Mouse (Mus musculus): ENCODE data around the gene Ppp4r2.

Gene Ppp4r2

DNA sequence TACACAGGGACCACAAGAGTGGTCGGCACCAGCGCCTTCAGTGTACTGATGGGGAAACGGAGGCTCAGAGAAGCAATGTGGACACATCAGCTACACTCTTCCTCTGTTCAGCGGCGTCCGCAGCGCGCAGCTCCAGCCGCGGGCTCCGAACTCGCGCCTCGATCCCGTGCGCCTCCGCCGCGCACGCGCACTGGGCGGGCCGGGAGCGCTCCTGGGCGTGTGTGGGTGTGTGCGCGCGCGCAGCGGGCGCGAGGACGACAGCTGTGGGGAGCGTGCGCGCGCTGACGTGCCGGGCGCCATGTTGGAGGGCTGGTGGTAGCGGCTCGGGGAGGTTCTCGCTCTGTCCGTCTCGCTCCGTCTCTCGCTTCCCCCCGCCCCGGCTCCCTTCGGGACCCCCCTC, at the start of gene Ppp4r2:
Gene Ppp4r2, plus strand, starts transcription at position 268 of the 400 bp plus-strand sequence.
- DNase-seq: peak; percentile 88 to 97

DNA sequence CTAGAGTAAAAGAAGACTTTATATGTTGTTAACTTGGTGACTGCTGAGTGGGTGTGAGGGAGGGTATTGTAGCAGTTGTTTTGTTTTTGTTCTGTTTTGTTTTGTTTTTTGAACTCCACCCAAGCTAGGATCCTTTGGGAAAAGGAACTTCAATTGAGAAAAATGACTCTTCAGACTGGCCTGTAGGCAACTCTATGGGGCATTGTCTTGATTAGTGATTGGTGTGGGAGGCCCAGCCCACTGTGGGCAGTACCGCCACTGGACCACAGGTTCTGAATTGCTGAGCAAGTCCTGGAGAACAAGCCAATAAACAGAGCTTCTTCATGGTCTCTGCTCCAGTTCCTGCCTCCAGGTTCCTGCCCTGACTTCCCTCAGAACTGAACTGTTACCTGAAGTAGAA, 45.7 kb upstream of the Ppp4r2 start:
- DNase-seq: no peak

DNA sequence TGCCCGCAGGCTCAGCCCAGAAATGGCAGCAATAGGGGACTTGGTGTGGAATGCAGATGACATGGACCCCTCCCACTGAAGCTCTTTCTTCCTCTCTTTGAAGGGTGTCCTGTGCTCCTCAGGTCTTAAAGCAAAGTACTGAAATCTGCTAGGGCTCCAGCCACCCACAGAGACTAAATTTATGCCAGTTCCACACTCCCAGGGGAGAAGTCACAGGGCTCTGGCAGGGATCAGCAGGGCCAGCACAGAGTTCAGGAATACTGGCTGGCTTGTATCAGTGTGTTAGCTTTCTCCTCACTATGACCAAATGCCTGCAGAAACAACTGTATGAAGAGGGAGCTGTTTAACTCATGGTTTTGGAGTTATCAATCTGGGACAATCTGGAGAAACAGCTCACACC, 44.3 kb upstream of the Ppp4r2 start:
- DNase-seq: no peak

DNA sequence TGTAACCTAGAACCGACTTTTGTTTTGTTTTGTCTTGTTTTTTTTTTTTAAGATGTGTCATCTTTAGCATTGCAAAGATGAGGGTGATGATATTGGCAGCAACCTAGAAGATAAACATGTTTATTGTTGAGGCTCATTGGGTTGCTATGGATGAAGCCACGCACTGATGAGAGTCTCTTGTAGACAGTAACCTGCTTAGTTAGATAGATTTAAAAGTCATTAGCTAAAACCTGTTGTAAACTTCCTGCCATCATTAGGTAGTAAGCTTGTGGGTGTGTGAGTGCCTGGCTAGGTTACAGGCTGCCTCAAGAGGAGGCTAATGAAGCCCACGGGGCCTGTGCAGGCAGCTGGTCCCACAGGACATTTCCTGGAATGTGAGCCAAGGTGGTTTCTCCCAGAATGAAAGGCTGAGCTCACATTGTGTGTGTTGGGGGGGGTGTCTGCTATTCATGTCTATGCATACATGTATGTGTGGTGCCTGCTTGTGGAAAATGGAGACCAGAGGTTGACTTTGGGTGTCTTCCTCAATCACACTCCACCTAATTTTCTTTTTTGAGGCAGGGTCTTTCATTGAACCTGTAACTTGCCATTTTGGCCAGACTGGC, 41.3 kb upstream of the Ppp4r2 start:
- no peak for DNase-seq

DNA sequence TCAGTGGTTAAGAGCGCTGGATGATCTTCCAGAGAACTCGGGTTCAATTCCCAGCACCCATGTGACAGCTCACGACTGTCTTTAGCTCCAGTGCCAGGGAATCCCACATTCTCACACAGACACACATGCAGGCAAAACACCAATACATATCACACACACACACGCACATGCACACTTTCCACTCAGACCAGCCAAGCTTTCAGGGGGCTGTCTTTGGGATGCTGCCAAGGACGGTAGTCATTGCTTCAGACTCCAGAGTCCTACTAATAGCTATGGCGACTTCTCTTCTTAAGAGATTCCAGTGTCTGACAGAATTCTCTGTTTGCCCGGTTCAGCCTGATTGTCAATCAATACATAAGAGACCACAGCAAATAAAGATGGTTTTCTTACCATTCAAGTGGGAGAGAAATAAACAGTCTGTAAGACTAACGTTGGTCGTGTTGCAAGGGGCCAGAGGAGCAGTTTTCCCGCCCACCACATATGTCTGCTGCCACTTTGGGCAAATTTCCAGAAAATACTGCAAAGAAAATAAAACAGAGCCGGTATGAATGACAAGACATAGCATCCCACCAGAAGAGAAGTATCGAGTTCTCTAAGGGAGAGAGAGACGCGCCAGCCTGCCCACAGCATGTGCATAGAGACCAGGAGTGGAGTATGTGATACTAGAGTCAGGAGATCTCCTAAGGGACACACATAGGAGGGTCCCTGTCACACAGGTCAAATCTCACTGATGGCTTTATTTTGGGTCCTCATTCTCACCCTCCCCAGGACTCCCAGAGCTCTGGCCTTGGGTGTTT, 40.3 kb upstream of the Ppp4r2 start:
- no peak for DNase-seq

DNA sequence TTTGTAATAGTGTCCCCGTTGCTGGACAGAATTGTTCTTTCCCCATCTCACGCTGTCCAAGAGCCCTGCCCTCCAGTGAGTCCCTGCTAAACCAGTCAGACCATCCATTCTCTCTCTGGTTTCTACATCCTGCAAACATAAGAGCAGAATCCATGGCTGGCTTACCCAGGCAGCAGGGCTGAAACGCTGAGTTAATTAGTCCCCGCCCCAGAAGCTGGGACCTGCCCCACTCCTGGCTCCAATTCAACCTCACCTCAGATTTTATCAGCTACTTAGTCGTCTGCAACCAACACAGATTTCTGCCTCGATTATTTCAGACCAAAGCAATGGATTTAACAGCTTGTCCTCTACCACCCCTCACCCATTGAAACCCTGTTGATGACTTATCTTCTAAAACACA, 37.6 kb upstream of the Ppp4r2 start:
- no peak for DNase-seq

DNA sequence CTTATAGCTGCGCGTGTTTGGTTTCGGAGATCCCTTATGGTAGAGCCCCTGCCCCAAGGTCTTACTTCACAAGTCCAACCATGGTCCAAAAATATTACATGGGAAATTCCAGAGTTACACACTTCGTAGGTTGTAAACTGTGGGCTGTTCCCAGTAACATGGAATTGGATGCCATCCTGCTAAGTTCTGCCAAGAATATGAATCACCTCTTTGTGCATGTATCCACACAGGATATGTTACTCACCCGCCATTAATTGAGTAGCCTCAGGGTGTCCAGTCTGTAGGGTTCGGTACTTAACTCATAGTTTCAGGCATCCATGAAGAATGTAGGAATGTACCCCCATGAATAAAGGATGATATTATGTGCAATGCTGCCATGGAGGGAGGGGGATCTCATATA, 34.1 kb upstream of the Ppp4r2 start:
- DNase-seq: no peak

DNA sequence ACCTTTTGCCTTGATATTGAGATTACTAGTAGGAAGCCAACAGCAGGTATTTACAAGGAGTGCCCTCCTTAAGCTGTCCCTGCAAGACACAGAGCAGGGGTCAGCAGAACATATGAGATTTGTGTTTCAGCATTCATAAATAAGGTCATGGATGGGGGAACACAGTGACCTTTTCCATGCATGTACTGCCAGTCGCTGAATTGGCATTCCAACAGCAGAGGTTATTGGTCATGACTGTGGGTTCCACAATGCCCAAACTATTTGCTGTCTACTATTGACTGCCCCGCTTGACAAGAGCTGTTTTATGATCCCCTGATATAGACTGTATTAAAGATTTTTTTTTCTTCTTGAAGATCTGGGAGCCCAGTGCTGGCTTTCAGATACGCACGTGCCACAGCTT, 33.7 kb upstream of the Ppp4r2 start:
- DNase-seq: no peak

DNA sequence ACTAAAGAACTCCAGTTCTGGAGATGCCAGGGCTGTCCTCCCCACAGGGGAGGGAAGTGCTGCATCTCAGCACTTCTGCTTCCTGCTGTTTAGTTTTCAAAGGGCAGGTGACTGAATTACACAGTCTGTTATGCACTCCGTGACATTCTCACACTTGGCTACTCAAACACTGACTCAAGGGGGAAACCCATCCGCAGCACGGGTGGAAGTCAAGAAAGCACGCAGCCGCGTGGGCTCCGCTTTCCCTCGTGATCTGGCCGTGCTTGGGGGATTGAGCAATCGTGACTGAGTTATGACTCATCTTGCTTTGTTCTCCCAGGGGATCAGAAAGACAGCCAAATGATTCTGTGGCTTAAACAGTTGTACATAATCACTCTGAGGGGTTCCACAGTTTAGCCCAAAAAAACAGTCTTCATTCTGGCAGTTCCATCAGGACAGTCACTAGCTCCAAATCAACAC, 32.9 kb upstream of the Ppp4r2 start:
- peak; percentile 3 to 24 for DNase-seq

DNA sequence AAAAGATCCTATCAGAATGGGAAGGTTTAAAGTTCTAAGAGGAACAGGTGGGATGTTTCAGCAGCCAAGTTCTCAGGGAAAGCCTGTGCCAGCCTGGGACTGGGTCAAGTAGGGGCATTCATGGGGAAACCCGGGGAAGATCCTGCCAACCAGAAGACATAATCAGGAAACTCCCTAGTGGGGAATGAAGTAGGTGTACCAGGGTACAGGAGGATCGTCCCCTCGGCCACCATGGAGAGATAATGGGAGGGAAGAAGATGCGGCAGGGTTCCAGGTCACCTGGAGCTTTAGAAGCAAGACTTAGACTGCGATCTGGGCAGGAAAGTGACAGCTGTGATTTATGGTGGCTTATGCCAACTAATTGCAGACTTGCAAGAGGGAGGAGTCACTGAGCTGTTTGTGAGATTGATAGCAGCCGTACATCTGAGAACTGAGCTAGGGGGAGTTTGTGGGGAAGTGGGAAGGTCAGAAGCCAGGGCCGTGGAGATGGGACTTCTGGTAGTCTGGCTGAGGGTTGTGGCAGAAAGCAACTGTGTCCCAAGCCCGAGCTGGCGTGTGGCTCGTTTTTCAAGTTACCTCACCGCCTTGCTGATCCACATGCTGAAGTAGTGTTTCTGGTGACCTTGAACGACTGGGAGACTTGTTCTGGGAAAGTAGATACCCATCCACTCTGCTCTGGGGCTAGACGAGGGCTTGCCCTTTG, 30.9 kb upstream of the Ppp4r2 start:
- no peak for DNase-seq

DNA sequence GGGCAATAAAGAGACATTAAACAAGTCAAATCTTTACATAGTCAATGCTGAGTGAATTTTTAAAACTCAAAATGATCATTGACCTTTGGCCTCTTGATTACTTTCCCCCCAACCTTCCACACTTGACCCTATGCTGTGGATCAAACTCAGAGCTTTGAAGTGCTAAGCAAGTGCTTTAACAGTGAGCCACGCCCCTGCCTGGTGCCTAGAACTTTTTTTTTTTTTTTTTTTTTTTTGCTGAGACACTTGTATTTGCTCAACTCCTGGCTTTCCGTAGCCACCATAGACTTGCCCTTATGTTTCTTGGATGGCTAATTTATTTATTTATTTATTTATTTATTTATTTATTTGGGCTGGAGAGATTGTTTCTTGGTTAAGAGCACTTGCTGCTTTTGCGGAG, 30.2 kb upstream of the Ppp4r2 start:
- no peak for DNase-seq

DNA sequence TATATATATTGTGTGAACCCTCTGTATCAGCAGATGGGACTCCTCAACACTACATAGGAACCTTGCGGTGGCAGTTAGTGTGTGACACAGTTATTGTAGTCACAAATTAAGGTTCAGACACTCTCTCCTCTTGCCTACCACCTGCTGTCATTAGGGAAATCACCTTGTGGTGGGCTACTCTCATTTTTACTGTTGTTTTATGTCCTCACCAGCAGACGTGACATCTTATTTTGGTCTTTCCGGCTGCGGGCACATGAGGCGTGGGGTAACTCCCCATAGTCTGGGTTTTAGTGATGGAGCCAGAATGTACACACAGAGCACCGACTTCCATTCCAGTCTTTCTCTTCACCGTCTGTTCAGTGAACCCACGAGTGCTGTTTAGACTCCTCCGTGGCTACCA, 26.2 kb upstream of the Ppp4r2 start:
- no peak for DNase-seq

DNA sequence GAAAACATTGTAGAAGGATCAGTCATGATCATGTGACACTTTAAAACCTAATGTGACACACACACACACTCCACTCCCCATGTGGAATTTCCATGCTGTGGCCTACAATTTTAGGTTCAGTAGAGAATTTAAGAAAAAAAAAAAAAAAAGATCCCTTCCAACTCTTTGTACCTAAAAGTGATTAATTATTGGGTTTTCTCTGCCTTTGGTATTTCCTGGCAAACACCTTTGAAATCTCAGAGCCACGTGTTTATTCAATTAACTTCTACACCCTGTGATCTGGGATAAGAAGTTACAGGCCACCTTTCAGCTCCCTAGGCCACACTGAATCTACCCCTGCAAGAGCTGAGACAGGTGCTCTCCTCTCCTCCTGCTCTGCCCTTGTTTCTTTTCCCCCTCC, 25.7 kb upstream of the Ppp4r2 start:
- DNase-seq: no peak

DNA sequence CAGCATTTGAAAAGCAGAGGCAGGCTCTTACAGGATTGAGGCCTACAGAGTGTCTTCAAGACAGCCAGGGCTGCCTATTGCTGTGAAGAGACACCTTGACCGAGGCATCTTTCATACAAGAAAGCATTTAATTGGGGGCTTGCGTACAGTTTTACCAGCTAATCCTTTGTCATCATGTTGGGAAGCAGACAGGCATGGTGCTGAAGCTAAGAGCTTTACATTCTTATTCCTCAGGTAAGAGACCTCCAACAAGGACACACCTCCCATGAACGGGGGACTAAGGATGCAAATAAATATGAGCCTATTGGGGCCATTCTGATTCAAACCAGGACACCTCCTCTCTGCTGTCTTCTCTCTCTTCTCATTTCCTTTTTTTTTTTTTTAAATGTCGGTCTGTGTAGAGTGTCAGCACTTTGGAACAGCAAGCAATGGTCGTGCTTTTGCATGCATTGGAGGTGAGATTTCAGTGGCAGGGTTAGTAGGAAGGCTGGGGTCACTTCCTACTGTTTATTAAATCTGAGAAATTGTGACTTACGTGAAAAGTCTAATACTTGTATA, 25.1 kb upstream of the Ppp4r2 start:
- DNase-seq: no peak

DNA sequence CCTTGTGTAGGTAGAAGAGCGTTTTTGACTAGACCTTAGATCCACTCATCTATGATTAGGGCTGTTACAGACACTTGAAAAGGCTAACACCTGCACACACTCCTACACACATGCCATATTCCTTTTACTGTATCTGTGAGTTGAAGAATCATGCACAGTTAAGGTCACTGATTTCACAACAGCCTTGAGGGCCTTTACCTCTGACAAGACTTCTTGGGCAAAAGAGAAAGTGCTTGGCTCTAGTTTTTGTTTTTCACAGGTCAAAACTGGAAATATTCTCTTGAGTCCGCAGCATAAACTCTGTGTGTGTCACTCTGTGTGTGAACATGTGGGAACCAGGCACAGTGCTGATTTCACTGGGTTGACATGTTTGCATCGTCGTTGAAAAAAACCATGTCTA, 23.3 kb upstream of the Ppp4r2 start:
- DNase-seq: no peak

DNA sequence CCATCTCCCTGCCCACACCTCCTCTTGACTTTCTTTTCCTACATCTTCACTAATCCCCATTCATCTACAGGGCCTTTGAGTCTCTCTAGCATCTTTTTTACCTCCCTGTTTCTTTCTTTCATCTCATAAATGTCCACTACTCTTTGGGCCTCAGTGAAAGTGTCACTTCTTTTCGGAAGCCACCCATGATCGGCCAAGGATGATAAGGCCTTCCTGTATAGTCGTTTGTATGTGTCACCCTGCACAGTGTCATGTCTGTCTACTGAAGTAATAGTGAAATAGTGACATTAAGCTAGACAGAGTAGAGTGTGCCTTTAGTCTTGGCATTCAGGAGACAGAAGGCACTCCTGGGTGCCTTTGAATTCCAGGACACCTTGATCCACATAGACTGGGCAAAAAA, 21.7 kb upstream of the Ppp4r2 start:
- DNase-seq: no peak

DNA sequence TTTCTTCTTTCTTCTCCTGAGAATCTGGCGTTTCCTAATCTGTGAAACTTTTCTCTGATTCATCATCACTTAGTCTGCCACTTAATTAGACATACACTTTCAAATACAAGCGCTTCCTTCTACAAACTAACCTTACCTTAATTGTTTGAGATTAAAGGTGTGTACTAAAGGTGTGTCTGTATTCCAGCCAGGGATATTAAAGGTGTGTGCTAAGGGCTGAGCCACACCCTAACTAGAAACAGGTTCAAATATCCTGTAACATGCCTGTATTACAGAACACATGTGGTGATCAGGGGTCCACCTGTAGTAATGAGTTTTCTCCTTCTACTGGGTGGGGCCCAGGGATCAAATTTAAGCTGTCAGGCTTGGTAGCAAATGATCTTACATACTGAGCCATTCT, 12.1 kb upstream of the Ppp4r2 start:
- DNase-seq: no peak

DNA sequence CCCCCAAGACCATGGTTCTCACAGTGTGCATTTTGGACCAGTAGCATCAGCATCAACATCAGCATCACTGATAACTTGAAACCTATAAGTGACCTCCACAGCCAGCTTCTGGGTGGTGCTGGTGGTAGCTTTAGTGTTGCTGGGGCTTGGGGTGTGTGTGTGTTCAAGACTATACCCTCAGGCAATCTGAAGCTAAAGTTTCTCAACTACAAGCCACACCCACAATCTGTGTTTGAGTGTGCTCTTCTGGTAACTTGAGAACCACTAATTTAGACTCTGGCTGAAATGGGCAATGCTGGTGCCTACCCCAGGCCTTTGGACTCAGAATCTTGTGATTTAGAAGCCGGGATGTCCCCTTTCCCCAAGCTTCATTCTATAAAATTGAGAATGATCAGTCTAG, 10.1 kb upstream of the Ppp4r2 start:
- no peak for DNase-seq

DNA sequence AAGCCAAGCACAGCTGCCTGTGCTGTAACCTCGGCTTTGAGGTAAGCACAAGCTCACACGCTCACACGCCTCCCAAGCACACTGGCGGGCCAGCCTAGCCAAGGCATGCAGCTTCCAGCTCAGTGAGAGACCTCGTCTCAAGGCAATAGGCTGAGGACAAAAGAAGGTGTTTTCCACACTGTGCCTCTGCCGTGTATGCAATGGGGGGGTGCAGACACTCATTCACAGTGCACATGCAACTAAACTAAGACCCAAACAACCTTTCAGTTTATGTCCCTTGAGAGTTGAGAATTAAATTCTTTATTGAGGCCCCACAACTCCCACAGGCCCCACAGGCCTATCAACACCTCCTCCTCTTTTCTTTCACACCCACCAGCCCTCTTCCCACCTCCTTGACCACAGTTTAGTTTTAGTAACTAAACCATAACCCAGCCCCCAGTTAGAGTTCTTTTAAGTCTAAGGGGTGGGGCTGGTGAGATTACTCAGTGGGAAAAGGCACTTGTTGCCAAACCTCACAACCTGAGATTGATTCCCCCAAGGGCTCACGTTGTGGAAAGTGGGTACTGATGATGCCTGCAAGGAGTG, 8.9 kb upstream of the Ppp4r2 start:
- DNase-seq: no peak

DNA sequence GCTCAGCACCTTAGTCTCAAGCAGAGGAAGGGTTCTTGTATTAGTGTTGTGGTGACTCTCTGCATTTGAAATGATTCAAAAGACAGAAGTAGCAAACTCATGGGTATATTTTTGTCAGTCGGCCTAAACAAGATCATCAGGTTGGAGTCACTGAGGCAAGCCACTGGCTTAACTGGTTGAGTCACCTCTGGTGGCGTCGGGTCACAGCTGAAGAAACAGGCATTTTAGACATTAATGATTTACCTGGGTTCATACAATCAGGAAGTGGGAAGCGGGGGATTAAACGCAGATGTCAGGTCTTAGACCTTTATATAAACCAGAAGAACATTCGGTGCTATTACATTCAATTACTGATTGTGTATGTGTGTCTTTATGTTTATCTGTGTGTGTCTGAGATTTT, 7.4 kb upstream of the Ppp4r2 start:
- no peak for DNase-seq

DNA sequence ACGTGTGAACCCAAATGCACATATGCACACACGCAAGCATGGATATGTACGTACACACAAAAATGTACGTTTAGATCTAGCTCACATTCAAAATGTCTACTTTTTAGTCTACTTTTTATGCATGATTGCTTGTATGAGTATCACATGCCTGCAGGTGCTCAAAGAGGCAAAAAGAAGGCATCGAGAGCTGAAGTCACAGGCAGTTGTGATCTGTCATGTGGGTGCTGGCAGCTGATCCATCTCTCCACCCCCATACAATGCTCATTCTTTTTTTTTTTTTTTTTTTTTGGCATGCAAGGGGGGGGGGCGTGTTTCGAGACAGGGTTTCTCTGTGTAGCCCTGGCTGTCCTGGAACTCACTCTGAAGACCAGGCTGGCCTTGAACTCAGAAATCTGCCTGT, 4.9 kb upstream of the Ppp4r2 start:
- DNase-seq: no peak

DNA sequence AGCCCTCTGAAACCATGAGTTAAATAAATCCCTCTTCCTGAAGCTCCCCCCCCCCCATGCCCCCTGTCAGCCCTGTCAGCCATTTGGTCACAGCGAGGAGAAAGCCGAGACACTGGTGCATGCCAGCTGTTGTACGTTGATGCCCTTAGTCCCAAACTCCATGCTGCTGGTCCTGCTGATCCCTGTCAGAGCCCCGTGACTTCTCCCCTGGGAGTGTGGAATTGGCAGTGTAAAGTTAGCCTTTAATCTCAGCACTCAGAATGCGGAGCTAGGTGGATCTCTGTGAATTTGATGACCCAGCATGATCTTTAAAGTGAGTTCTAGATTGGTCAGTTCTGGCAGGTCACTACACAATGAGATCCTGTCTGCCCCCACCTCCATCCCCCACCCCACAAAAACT, 3.7 kb upstream of the Ppp4r2 start:
- DNase-seq: no peak

DNA sequence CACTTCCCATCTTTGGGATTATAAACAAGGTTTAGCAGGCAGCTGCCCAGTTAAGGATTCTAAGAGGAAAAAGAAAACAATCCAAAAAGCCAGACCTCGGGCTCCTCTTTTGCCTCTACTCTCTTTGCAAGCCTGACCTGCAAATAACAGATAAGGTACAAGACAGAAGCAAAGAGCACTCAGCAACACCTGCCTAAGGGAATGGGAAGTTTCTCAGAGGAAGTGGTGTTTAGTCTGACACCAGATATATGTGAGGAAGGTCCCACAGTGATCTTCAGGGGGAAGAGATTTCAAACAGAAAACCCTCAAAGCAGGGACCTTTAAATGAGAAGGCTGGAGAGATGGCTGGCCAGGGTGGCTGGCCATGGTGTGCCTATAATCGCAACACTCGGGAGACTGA, 2.2 kb upstream of the Ppp4r2 start:
- DNase-seq: no peak

DNA sequence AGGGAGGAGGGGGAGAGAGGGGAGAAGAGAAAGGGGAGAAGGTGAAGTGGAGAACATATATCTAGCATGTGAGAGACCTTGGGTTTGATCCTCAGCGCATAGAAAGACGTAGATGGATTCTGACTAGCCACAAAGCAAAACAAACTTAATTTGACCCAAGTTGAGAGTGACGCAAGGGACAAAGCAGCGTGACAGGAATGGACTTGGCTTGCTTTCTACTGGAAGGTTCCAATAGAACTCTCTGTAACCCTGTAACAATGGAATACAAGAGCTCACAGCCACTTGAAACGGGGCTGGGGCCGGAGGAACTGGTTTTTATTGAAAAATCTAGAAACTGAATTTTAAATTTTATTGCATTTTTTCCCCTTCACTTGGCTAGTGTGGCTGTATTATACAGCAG, 1.7 kb upstream of the Ppp4r2 start:
- no peak for DNase-seq

Data from cerebellum, adult 18-20 months (tissue).